Mouse (Mus musculus) cerebellum, adult (tissue): ENCODE results near the gene Dtx3.
A peak's percentile ranks its signal among the peaks of the same experiment; 100 is the strongest.
"Not testable (repeated sequence)": the region's sequence is repeated elsewhere in the genome, so short reads cannot be mapped to it uniquely, and the experiment has no call there.

ENCODE experiments used
- ATAC-seq: cut with Nextera tagmentation; 2 replicates; pipeline ENCODE4 v1.9.2; 2017; ENCODE audit warnings: mild to moderate bottlenecking, moderate library complexity, mixed read lengths; ENCODE audit not compliant: insufficient number of reproducible peaks, low FRiP score, low TSS enrichment

Gene Dtx3

DNA sequence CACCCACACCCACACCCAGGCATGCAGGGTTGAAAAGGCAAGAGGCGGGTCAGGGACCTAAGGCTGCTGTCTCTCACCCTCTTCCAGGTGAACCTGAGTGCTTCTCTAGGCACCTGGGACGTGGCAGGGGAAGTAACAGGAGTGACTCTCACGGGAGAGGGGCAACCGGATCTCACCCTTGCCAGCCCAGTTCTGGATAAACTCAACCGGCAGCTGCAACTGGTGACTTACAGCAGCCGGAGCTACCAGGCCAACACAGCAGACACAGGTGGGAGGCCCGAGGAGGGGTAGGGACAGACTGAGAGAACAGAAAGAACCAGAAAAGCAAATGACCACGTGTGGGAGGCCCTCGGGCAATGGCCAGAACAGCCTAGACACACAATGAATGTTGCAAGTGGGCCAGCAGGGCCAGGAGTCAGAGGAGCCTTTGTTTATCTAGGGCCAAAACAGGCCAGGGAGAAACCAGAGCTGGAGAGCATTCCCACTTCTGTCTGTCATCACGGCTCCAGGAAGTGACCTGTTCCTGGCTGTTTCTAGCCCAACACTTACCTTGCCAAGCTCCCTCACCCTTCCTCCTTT is 27.8 kb downstream of the Dtx3 start:
- no peak for ATAC-seq

DNA sequence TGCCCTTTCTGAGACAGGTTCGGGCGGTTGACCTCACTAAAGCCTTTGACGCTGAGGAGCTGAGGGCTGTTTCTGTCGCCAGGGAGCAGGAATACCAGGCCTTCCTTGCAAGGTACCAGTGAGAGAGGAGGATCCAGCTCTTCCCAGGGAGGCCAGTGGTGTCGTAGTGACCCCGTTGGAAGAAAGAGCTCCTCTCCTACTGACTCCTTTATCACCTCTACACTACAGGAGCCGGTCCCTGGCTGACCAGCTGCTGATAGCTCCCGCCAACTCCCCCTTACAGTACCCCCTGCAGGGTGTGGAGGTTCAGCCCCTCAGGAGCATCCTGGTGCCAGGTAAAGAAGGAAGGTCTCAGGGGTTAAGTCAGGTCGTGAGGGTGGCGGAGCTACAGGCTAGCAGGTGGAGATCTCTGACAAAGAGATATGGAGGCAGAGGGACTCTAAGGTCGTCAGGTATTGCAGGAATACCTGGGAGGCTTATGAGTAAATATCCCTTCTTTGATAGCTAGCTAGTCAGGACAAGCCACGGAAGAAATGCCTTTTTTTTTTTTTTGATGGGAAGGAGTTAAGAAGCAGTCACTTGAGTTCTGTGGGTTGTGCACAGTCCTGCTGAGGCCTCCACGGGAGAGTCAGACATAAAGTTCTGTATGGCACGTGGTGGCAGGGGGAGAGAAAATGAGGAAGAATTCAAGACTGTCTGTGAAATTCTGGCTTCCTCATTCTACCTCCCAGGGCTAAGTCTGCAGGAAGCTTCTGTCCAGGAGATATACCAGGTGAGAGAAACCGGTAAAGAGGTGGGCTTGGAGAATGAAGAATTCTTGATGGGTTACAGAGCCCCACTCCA is 28.5 kb downstream of the Dtx3 start:
- no peak for ATAC-seq

DNA sequence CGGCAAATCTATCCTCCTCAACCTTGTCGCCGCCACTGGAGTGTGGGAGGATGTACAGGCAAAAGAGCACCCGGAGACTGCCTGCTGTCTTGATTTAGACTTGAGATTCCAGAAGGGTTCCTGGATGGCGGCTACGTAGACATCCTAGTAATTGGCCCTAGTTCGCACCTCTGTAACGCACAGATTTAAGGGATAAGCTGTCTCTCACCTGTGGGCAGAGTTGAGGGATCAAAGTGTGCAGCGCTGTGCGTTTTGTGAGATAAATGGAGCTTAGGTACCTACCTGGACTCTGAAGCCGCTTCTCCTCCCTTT is 29.2 kb downstream of the Dtx3 start:
- peak; percentile 0; the same call in 1 of the 2 replicates for ATAC-seq

DNA sequence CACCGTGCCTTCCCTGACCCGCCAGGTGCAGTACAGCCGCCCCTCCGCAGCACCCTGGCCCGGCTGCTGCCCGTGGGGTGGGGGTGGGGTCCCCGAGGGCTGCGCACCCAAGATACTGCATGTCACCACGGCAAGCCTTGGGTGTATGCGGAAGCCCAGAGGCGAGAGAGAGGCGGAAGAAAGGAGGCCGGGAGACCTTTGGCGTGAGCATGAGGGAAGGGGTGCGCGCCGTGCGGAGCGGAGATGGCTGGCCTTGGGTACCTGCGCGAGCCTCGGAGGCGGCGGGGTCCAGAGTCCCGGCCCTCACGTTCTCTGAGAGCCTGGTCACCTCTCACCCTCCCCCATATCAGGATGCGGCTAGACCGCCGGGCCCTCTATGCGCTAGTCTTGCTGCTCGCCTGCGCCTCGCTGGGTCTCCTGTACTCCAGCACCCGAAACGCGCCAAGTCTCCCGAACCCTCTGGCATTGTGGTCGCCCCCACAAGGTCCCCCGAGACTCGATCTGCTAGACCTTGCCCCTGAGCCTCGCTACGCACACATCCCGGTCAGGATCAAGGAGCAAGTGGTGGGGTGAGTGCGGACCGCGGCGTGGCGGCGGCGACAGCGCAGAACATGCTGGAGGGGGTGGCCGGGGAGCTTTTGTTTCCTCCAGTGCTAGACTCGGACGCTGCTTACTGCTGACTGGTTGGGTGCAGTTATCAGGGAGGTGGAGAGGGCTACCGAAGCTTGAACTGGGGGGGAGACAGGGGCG is 29.7 kb downstream of the Dtx3 start:
- ATAC-seq, result peak; percentile 46; the same call in 1 of the 2 replicates

DNA sequence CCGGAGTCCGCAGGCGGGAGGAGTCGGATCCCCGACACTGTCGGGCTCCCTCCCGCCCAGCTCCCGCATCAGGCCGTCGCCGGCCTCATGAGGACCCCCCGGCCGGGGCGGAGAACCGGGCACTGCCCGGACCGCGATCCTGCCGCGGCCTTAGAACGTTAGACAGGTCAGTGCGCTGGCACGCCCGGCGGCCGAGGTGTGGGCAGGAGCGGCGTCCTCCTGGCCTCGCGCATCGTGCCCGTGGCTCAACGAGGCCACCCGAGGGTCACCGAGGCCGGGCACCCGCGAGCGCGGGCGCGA is 30.2 kb downstream of the Dtx3 start:
- no peak for ATAC-seq

DNA sequence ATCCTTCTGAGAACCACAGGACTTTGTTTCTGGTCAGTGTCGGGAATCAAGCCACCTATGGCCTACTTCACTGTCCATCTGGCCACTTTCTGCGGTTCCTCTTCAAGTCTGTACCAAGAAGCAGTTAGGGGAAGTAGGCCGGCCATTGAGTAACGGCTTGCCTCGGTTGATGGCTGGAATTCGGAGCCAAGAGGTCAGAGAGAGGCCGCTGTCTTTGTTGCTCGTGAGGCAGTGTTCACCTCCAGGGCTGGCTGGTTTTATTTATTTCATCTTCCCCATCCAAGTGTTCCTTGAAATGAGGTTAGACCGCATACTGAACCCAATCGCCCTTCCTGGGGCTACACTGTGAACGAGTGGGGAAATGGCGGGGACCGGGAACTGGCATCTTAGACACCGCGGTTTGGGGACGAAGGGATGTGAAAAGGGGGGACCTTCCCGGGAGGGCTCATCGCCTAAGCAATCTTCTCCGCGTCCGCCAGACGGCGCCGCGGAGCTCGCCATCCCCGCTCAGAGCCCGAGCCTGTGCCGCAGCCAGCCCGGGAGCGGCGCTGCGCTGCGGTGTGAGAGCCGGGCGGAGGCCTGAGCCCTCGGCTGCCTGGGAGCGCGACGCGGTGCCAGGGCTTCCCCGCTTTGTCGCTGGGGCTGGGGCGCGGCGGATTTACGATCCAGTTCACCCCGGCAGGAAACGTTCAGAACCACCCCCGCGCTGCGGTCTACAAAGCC is 30.7 kb downstream of the Dtx3 start, which contains the start of gene B4galnt1:
TSS of gene B4galnt1 (plus strand) at position 595 of the 723 bp plus-strand sequence.
- peak; percentile 78 for ATAC-seq

DNA sequence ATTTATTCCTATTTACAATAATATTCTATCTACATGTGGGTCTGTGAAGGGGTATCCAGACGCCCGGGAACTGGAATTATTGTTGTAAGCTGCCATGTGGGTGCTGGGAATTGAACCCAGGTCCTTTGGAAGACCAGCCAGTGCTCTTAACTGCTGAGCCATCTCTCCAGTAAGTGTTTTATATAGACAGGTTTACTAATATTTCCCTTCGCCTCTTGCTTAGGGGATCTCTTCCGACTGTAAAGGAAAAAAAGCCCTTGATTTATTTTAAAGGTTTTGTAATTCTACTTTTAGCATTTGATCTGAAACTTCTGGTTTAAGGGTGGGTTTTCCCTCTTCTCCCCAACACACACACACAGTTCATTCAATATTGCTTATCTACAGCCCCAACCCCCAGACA is 31.3 kb downstream of the Dtx3 start:
- ATAC-seq, result no peak

DNA sequence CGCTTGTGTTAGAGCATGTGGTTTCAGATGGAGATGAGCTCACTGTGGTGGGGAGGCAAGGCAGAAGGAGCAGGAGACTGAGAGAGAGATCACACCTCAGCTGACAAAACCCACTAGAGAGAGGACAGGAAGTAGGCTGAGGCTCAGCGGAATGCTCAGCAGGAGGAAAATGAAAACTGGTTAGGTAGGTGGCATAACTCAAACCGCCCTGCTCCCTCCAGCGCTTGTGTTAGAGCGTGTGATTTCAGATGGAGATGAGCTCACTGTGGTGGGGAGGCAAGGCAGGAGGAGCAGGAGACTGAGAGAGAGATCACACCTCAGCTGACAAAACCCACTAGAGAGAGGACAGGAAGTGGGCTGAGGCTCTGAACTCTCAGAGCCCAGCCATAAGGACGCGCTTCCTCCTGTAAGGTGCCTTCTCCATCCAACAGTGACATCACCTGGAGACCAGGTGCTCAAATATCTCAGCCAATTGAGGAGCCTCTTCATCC is 32.7 kb downstream of the Dtx3 start:
- not testable (repeated sequence) for ATAC-seq

DNA sequence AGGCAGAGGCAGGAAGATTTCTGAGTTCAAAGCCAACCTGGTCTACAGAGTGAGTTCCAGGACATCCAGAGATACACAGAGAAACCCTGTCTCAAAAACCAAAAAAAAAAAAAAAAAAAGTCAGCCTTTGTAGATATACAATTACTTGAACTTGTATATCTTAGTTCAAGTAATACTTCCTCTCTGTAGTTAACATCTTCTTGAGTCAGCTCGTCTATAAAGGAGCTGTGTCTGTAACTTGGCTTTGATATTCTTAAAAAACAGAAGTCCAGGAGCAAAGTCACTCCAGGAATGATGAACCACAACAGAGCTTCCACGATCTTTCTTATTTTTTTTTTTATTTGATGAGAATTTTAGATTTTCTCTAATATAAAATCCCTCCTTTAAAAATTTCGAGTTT is 34.8 kb downstream of the Dtx3 start:
- no peak for ATAC-seq

DNA sequence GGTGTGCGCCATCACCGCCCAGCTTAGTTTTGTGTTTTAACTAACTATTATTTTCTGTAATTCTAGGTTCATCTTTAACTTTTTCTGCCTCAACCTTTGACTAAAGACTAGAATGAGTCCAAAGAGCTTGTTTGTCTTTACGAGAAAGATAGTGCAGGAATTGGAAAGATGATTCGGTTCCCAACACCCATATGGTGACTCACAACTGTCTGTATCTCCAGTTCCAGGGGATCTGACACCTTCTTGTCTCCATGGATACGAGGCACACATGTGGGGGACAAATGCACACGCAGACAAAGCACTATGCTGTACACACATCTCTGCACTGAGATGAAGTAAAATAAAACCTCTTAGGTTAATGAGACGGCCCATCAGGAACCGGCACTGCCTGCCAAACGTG is 35.4 kb downstream of the Dtx3 start:
- no peak for ATAC-seq

DNA sequence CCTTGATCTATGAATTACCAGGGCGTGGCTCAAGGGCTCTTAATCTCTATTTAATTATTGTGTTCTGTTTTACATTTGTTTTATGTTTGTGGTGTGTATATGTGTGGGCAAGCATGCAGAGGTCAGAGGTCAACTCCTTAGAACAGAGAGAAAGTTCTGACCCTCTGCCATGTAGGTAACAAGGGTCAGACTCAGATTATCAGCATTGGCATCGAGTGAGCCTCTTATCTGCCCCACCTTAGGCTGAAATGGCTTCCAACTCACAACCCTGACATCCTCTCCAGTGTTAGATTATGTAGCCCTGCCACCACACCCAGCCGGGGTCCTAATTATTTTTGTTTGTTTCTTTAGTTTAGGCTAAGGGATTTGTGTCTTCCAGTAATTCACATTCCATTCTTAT is 37.1 kb downstream of the Dtx3 start:
- no peak for ATAC-seq

DNA sequence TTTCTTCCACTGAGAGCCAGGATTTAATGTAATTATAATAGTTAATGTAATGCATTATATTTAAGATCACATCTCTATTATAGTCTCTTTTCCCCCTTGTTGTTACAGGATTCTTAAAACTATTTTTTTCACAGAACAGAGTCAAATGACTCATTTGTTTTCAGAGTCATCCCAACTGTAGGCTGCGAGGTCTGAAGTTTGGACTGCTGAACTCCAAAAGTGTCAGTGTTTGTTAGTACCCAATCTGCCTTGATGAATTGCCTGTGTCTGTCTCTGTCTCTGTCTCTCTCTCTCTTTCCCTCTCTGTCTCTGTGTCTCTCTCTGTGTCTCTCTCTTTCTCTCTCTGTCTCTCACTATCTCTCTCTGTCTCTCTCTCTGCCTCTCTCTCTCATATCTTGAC is 39.0 kb downstream of the Dtx3 start:
- no peak for ATAC-seq

DNA sequence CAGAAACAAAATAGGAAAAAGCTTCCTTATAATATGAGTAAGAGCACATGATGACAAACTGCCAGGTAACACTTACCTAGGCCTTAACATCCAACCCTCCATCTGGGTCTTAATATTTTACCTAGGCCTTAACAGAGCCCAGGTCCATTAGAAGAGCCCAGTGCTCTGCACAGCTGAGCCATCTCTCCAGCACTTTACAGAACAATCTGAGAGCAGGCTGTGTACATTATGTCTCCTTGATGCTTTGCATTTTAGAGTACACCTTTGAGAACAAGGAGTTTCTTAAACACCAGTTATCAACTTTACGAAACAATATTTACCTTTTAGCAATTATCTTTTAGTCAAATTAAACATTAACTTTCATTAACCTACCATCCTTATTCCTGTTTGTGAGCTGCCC is 39.4 kb downstream of the Dtx3 start:
- ATAC-seq, result no peak

DNA sequence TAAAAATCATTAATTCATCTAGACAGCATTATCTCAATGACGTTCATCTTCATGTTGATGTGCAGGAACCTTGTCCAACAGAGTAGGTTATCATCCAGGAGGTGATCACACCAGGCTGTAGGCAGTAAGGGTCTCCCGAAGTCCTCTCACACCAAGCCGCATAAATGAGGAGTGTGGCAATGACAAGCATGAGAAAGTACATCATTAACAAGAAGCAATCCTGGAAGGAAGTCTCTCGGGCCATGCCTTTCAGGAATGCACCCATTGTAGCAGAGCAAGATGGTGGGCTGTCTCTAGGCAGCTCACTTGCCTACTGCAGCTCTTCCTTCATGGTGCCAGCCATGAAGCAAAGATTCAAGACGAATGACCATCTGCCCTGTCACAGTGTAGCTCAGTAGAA is 40.9 kb downstream of the Dtx3 start:
- ATAC-seq, result no peak

DNA sequence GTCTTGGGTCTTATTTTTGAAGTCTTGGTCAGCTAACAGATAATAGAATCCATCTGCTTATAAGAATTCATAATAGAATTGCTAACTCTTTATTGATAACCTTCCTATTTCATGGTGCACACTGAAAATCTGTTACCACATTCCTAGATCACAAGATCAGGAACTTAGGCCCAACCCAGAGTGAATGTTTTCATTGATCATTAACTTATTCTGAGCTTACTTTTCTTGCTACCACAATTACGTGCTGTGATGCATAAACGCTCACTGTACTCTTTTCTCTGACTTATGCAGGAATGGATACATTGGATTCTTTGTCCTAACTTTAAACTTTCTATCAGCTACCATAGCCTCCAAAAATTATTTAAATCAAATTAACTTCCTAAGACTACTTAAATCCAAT is 41.3 kb downstream of the Dtx3 start:
- ATAC-seq, result no peak

DNA sequence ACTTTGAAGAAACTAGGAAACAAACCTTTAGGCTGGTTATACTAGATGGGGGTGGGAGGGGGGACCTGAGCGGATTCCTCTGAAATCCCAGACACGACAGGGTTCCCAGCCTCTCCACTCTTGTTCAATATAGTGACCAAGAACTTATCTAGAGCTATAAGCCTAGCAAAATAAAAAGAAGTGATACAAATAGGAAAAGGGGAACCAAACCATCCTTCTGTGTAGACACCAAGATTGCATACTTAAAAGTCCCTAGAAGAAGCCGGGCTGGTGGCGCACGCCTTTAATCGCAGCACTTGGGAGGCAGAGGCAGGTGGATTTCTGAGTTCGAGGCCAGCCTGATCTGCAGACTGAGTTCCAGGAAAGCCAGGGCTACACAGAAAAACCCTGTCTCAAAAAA is 42.2 kb downstream of the Dtx3 start:
- no peak for ATAC-seq

DNA sequence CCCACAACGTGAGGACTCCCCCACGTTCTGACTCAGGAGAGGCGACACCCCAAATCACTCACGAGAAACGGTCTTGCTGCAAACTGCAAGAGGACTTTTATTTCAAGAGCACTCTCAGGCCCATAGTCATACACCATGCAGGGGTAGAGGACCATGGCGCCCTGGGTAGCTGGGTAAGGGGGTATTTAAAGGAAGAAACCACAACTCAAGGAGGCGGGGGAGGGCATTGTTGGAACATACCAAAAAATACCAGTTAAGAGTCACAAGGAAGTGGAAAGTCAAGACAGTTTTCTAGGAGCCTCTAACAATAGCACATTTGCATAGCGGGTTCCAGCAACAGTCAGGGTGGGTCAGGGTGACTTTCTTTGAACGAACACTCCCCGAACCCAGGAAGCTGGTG is 43.0 kb downstream of the Dtx3 start:
- ATAC-seq, result not testable (repeated sequence)

DNA sequence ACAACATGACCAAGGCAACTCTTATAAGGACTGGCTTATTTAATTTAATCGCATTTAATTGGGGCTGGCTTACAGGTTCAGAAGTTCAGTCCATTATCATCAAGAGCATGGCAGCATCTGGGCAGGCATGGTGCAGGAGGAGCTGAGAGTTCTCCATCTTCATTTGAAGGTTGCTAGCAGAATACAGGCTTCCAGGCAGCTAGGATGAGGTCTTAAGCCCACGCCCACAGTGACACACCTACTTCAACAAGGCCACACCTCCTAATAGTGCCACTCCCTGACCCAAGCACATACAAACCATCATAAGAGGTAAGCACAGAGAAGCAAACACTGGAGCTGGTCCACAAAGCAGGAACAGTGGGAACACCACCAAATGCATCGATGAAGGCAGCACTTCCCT is 44.3 kb downstream of the Dtx3 start:
- not testable (repeated sequence) for ATAC-seq

DNA sequence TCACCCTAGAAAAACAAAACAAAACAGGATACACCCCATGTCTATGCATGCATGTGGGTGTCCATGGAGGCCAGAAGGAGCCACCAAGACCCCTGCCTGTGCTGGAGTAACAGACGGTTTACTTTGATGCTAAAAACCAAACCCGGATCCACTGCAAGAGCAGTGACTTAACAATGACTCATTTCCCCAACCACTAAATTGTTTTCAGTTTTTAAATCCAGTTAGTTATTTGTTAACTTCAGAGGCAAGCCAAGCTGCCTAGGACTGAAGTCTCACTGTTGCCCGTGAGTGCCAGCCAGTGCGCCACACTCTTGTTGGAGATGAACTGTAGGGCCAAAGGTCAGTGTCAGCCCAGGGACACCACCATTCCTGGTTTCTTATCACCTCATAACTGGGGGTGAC is 45.1 kb downstream of the Dtx3 start:
- no peak for ATAC-seq

DNA sequence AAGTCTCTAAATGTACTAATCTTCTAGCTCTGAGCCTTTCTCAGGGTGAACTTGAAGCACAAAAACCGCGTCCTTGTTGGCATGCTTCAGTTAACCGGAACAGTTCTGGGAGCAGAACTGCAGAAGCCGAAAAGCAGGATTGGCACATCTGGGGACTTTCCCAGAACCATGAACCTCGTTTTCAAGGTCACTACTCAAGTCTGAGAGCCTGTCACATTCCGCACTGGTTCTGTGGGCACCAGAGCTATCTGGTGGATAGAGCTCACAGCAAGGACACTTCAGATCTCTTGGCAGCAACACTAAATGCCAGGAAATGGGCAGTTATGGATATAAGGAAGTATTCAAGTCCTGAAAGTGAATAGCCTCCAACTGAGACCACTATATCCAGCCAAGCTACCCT is 48.4 kb downstream of the Dtx3 start:
- ATAC-seq, result no peak

DNA sequence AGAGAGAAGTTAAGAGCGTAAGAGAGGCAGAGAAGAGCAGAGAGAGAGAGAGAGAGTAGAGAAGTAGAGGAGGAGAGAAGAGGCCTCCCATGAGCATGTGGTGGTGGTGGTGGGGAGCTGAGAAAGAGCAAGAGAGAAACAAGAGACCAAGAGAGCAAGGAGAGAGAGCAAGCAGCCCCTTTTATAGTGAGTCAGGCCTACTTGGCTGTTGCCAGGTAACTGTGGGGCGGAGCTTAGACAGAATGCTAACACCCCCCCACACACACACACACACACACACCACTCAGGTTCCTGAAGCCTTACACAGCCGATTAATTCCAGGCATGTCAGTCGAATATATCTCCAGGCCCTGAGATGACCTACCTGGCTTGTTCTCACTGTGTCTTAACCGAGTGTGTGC is 50.2 kb downstream of the Dtx3 start:
- ATAC-seq, result no peak
